Mouse (Mus musculus): ENCODE data around the gene Mpo. TPM values are rescaled to one million over a fixed set of nuclear protein-coding genes. Genes with fewer than 3 reads are reported as not detected.

Mpo gene
- polyA plus RNA-seq, 1 experiment: not detected

DNA sequence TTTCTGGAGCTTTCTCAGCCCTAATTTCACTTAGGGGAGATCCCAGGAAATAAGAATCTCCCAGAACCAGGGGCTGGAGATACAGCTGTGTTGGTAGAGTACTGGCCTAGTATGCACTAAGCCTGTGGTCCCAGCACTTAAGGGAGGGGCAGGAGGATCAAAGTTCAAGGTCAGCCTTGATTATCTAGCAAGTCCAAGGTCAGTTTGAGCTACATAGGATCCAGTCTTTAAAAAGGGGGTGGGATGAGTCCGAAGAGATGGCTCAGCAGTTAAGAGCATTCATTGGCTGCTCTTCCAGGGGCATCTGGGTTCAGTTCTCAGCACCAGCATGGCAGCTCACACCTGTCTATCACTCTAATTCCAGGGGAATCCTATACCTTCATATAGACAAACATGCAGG is 41.1 kb upstream of the Mpo start:
- Histone ChIP-seq H3ac (ENCODE audit: control insufficient read depth, insufficient read length) (no peak overlapping the region), H3K27me3 (ENCODE audit: control insufficient read depth, insufficient read depth, insufficient read length) (no peaks in the 10 kb centered on the region), H3K36me3 (ENCODE audit: control insufficient read depth, insufficient read depth) (no peaks in the 10 kb centered on the region), H3K4me3 (no peak overlapping the region), H3K4me2 (ENCODE audit: low read depth) (no peak overlapping the region), H3K79me2 (ENCODE audit: control insufficient read depth, insufficient read depth) (no peaks in the 10 kb centered on the region)
- TF ChIP-seq TCF3 (IDR thresholded peaks at IDR 0.05; ENCODE audit: insufficient read length, low read depth): no peak
- TF ChIP-seq POLR2A (IDR thresholded peaks at IDR 0.05; ENCODE audit: insufficient read length, low read depth): no peak
- TF ChIP-seq REST (IDR thresholded peaks at IDR 0.05; ENCODE audit: insufficient read depth, insufficient read length): no peak
- no peak for TF ChIP-seq MYOG (IDR thresholded peaks at IDR 0.05; ENCODE audit: control insufficient read depth in 1 of 3, insufficient read depth in 1 of 3, insufficient read length in 2 of 3, low read depth in 2 of 3)
- TF ChIP-seq USF1 (IDR thresholded peaks at IDR 0.05; ENCODE audit: low read depth): no peak
- TF ChIP-seq MAX (IDR thresholded peaks at IDR 0.05; ENCODE audit: low read depth): no peak
- TF ChIP-seq SRF (IDR thresholded peaks at IDR 0.05; ENCODE audit: control insufficient read depth, insufficient read length, low read depth): no peak
- TF ChIP-seq CEBPB (IDR thresholded peaks at IDR 0.05; ENCODE audit: insufficient read depth, poor library complexity, severe bottlenecking): no peak
- TF ChIP-seq POLR2AphosphoS2 (IDR thresholded peaks at IDR 0.05; ENCODE audit: insufficient read length, low read depth): no peak
- no peak for TF ChIP-seq E2F4 (IDR thresholded peaks at IDR 0.05; ENCODE audit: insufficient read depth)
- TF ChIP-seq MYOD1 (IDR thresholded peaks at IDR 0.05; ENCODE audit: control insufficient read depth in 1 of 3, insufficient read length in 2 of 3, low read depth in 2 of 3): no peak
- no peak for TF ChIP-seq TCF12 (IDR thresholded peaks at IDR 0.05; ENCODE audit: insufficient read depth, poor library complexity, severe bottlenecking)

DNA sequence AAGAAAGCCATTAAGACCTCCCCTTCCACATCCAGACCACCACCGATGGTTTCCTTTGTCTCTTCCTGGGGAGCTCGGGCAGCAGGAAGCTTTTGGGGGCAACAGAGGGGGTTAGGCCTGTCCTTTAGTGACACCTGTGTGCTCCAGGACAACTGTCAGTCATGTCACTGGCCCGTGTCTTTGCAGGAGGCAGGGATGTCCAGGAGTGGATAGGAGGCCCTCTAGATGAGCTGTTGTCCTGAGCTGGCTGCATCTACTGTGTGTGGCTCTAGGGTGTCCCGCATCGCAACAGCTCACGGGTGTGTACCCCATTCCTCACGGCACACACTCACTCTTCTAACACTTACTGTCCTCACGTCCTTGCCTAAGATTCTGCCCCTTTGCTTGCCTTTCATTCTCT is 40.1 kb upstream of the Mpo start:
- Histone ChIP-seq H3K27me3 (ENCODE audit: control insufficient read depth, insufficient read depth, insufficient read length) (no peaks in the 10 kb centered on the region), H3K36me3 (ENCODE audit: control insufficient read depth, insufficient read depth) (no peaks in the 10 kb centered on the region), H3K4me2 (ENCODE audit: low read depth) (no peak overlapping the region), H3K4me3 (no peak overlapping the region), H3K79me2 (ENCODE audit: control insufficient read depth, insufficient read depth) (no peaks in the 10 kb centered on the region), H3ac (ENCODE audit: control insufficient read depth, insufficient read length) (no peak overlapping the region)
- TF ChIP-seq E2F4 (IDR thresholded peaks at IDR 0.05; ENCODE audit: insufficient read depth) (no peak), MYOG (IDR thresholded peaks at IDR 0.05; ENCODE audit: control insufficient read depth in 1 of 3, insufficient read depth in 1 of 3, insufficient read length in 2 of 3, low read depth in 2 of 3) (no peak), REST (IDR thresholded peaks at IDR 0.05; ENCODE audit: insufficient read depth, insufficient read length) (no peak), TCF12 (IDR thresholded peaks at IDR 0.05; ENCODE audit: insufficient read depth, poor library complexity, severe bottlenecking) (no peak), POLR2A (IDR thresholded peaks at IDR 0.05; ENCODE audit: insufficient read length, low read depth) (no peak), TCF3 (IDR thresholded peaks at IDR 0.05; ENCODE audit: insufficient read length, low read depth) (no peak), SRF (IDR thresholded peaks at IDR 0.05; ENCODE audit: control insufficient read depth, insufficient read length, low read depth) (no peak), POLR2AphosphoS2 (IDR thresholded peaks at IDR 0.05; ENCODE audit: insufficient read length, low read depth) (no peak), MYOD1 (IDR thresholded peaks at IDR 0.05; ENCODE audit: control insufficient read depth in 1 of 3, insufficient read length in 2 of 3, low read depth in 2 of 3) (no peak), CEBPB (IDR thresholded peaks at IDR 0.05; ENCODE audit: insufficient read depth, poor library complexity, severe bottlenecking) (no peak)

DNA sequence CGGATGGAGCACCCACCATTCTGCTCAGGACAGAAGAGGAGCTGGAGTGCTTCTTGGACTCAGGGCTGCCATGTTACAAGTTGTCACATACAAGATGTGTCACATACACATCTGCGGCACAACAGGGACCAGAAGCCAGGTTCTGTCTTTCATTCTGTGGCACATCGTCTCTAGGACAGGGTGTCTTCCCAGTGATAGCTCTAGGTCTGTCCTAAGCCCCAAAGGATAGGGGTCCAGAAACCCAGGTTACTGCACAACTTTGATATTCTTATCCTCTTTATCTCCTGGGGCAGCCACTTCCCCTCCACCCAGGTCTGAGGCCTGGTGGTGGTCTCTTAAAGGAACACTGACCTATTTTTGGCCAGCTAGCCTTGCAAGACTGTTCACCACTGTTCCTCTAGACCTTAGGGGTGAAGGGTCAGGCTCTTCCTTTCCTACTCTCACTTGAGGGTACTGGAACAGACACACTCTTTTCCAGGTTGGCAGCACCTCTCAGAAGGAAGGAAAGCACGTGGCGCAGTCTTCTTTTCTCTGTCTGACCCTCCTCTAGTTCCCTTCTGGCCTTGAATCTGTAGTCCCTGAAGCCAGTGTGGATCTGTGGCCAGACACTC is 39.4 kb upstream of the Mpo start:
- TF ChIP-seq POLR2AphosphoS2 (IDR thresholded peaks at IDR 0.05; ENCODE audit: insufficient read length, low read depth) (no peak), E2F4 (IDR thresholded peaks at IDR 0.05; ENCODE audit: insufficient read depth) (no peak), CEBPB (IDR thresholded peaks at IDR 0.05; ENCODE audit: insufficient read depth, poor library complexity, severe bottlenecking) (no peak), MAX (IDR thresholded peaks at IDR 0.05; ENCODE audit: low read depth) (no peak), TCF3 (IDR thresholded peaks at IDR 0.05; ENCODE audit: insufficient read length, low read depth) (no peak), MYOG (IDR thresholded peaks at IDR 0.05; ENCODE audit: control insufficient read depth in 1 of 3, insufficient read depth in 1 of 3, insufficient read length in 2 of 3, low read depth in 2 of 3) (no peak), POLR2A (IDR thresholded peaks at IDR 0.05; ENCODE audit: insufficient read length, low read depth) (no peak), SRF (IDR thresholded peaks at IDR 0.05; ENCODE audit: control insufficient read depth, insufficient read length, low read depth) (no peak), REST (IDR thresholded peaks at IDR 0.05; ENCODE audit: insufficient read depth, insufficient read length) (no peak), USF1 (IDR thresholded peaks at IDR 0.05; ENCODE audit: low read depth) (no peak), TCF12 (IDR thresholded peaks at IDR 0.05; ENCODE audit: insufficient read depth, poor library complexity, severe bottlenecking) (no peak), MYOD1 (IDR thresholded peaks at IDR 0.05; ENCODE audit: control insufficient read depth in 1 of 3, insufficient read length in 2 of 3, low read depth in 2 of 3) (no peak)
- Histone ChIP-seq H3K79me2 (ENCODE audit: control insufficient read depth, insufficient read depth) (no peaks in the 10 kb centered on the region), H3K27me3 (ENCODE audit: control insufficient read depth, insufficient read depth, insufficient read length) (no peaks in the 10 kb centered on the region), H3K36me3 (ENCODE audit: control insufficient read depth, insufficient read depth) (no peaks in the 10 kb centered on the region), H3K4me3 (no peak overlapping the region), H3K4me2 (ENCODE audit: low read depth) (no peak overlapping the region), H3ac (ENCODE audit: control insufficient read depth, insufficient read length) (no peak overlapping the region)

DNA sequence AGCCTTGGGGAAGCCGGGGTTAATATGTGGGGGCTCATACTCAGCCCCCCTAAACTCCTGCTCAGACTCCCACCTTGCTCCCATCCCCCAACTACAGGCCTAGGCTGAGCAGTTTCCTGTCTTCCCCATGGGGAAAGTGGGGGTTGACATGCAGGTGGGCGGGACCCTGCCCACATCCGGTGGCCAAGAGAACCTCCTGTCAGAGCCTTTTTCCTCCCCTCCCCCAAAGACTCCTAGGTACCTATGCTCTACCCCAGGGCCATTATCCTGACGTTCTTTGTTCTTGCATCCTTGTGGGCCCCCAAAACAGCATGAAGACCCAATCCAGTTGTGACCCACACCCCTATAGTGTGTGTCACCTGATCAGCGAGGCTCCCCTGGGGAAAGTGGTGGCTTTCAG is 38.8 kb upstream of the Mpo start:
- TF ChIP-seq REST (IDR thresholded peaks at IDR 0.05; ENCODE audit: insufficient read depth, insufficient read length) (no peak), TCF3 (IDR thresholded peaks at IDR 0.05; ENCODE audit: insufficient read length, low read depth) (no peak), USF1 (IDR thresholded peaks at IDR 0.05; ENCODE audit: low read depth) (no peak), POLR2A (IDR thresholded peaks at IDR 0.05; ENCODE audit: insufficient read length, low read depth) (no peak), SRF (IDR thresholded peaks at IDR 0.05; ENCODE audit: control insufficient read depth, insufficient read length, low read depth) (no peak), E2F4 (IDR thresholded peaks at IDR 0.05; ENCODE audit: insufficient read depth) (no peak), MYOD1 (IDR thresholded peaks at IDR 0.05; ENCODE audit: control insufficient read depth in 1 of 3, insufficient read length in 2 of 3, low read depth in 2 of 3) (no peak), CEBPB (IDR thresholded peaks at IDR 0.05; ENCODE audit: insufficient read depth, poor library complexity, severe bottlenecking) (no peak), TCF12 (IDR thresholded peaks at IDR 0.05; ENCODE audit: insufficient read depth, poor library complexity, severe bottlenecking) (no peak), POLR2AphosphoS2 (IDR thresholded peaks at IDR 0.05; ENCODE audit: insufficient read length, low read depth) (no peak), MAX (IDR thresholded peaks at IDR 0.05; ENCODE audit: low read depth) (no peak), MYOG (IDR thresholded peaks at IDR 0.05; ENCODE audit: control insufficient read depth in 1 of 3, insufficient read depth in 1 of 3, insufficient read length in 2 of 3, low read depth in 2 of 3) (no peak)
- Histone ChIP-seq H3ac (ENCODE audit: control insufficient read depth, insufficient read length) (no peak overlapping the region), H3K79me2 (ENCODE audit: control insufficient read depth, insufficient read depth) (no peaks in the 10 kb centered on the region), H3K4me2 (ENCODE audit: low read depth) (peak overlapping the region; percentile 36), H3K27me3 (ENCODE audit: control insufficient read depth, insufficient read depth, insufficient read length) (no peaks in the 10 kb centered on the region), H3K4me3 (no peak overlapping the region), H3K36me3 (ENCODE audit: control insufficient read depth, insufficient read depth) (no peaks in the 10 kb centered on the region)

Data from myocyte (in vitro differentiated cells).